Mouse (Mus musculus) midbrain, postnatal 0 days (tissue): ENCODE measurements at regions not wholly inside any gene's neighbourhood (a gene's known extent, or its start where the extent isn't known, plus 50 kb on each side); places are given as distances from the start of the nearest gene placed in this dataset.

Experiments used
- ATAC-seq: fragments of 200-750 bp; cut with Nextera tagmentation; 2 replicates; pipeline ENCODE4 v1.8.0; 2017; ENCODE audit warnings: moderate number of reproducible peaks, mild to moderate bottlenecking, moderate TSS enrichment, moderate library complexity; ENCODE audit not compliant: low FRiP score
- DNase-seq: peaks from one replicate; pipeline ENCODE4 v3.0.0-alpha.2; 2015; ENCODE audit warnings: low spot score
- H3K27ac ChIP-seq: fragments of 300-500 bp; sonication (generic); 2 replicates; pipeline ENCODE4 v1.5.1; 2014; ENCODE audit warnings: low read depth, mild to moderate bottlenecking, low read length, mixed read lengths
- H3K27me3 ChIP-seq: fragments of 300-500 bp; sonication (generic); 2 replicates; pipeline ENCODE4 v1.6.1; 2014; ENCODE audit warnings: low read length, control low read depth, mixed read lengths; ENCODE audit not compliant: insufficient read depth
- H3K36me3 ChIP-seq: fragments of 300-500 bp; sonication (generic); 2 replicates; pipeline ENCODE4 v1.6.1; 2014; ENCODE audit warnings: low read length, control low read depth, mixed read lengths; ENCODE audit not compliant: insufficient read depth
- H3K4me1 ChIP-seq: fragments of 300-500 bp; sonication (generic); 2 replicates; pipeline ENCODE4 v1.6.1; 2014; ENCODE audit warnings: mild to moderate bottlenecking, control low read depth, antibody characterized with exemption, low read length, mixed read lengths; ENCODE audit not compliant: insufficient read depth
- H3K4me2 ChIP-seq: fragments of 300-500 bp; sonication (generic); 2 replicates; pipeline ENCODE4 v1.6.1; 2014; ENCODE audit warnings: low read depth, mild to moderate bottlenecking, low read length, mixed read lengths; ENCODE audit not compliant: poor library complexity, severe bottlenecking
- H3K4me3 ChIP-seq: fragments of 300-500 bp; sonication (generic); 2 replicates; pipeline ENCODE4 v1.5.1; 2014; ENCODE audit warnings: low read depth, mild to moderate bottlenecking, low read length, moderate library complexity
- H3K9ac ChIP-seq: fragments of 300-500 bp; sonication (generic); replicated peaks from 2 replicates; pipeline ENCODE4 v1.6.1; 2014; ENCODE audit warnings: mild to moderate bottlenecking, low read length, moderate library complexity, mixed read lengths; ENCODE audit not compliant: poor library complexity, severe bottlenecking
- H3K9me3 ChIP-seq: fragments of 300-500 bp; sonication (generic); 2 replicates; pipeline ENCODE4 v1.6.1; 2016; ENCODE audit warnings: low read length, control low read depth
- CTCF ChIP-seq: IDR thresholded peaks from 2 replicates; pipeline ENCODE4 v1.5.1; 2016; ENCODE audit warnings: antibody characterized with exemption, mild to moderate bottlenecking
- WGBS: fragments of 180-500 bp; shearing (Covaris S2); extraction: QIAGEN DNeasy Blood & Tissue Kit; methylation state at CpG from one replicate; pipeline ENCODE4 v1.1.7; 2014; 5-methylcytosine and 5-hydroxymethylcytosine counted together

GRCm38 (mm10) chr13:59251252-59252006, 333.6 kb downstream of the Agtpbp1 start:
- no peak for TF ChIP-seq CTCF
- DNase-seq (peak; percentile 80), ATAC-seq (peak; percentile 78)
- Histone ChIP-seq H3K4me1 (peaks cover 12% of the 10 kb centered on the region), H3K9ac (no peak overlapping the region; the same call in 1 of the 2 replicates), H3K27ac (peak overlapping the region; percentile 83), H3K27me3 (no peaks in the 10 kb centered on the region), H3K4me3 (no peak overlapping the region), H3K36me3 (no peaks in the 10 kb centered on the region), H3K9me3 (no peaks in the 10 kb centered on the region), H3K4me2 (no peak overlapping the region)
- 40% methylated on average over 12 of the region's 12 CpGs for WGBS

- DNase-seq (no peak), ATAC-seq (no peak)
- peaks cover 12% of the 10 kb centered on the region for H3K4me1 ChIP-seq
- no peak overlapping the region for H3K27ac ChIP-seq
- 70% methylated on average over 9 of the region's 9 CpGs for WGBS
- no peaks in the 10 kb centered on the region for H3K9me3 ChIP-seq
- H3K27me3 ChIP-seq, result no peaks in the 10 kb centered on the region
- TF ChIP-seq CTCF, result no peak
- H3K36me3 ChIP-seq, result no peaks in the 10 kb centered on the region
- no peak overlapping the region for H3K4me3 ChIP-seq
- no peak overlapping the region for H3K9ac ChIP-seq
- no peak overlapping the region for H3K4me2 ChIP-seq
Observed at GRCm38 (mm10) chr13:59248411-59248810, 336.6 kb downstream of the Agtpbp1 start.

- TF ChIP-seq CTCF, result no peak
- Histone ChIP-seq H3K9me3 (no peaks in the 10 kb centered on the region), H3K4me1 (peaks cover 10% of the 10 kb centered on the region), H3K4me3 (no peak overlapping the region), H3K4me2 (no peak overlapping the region), H3K27ac (no peak overlapping the region), H3K27me3 (no peaks in the 10 kb centered on the region), H3K36me3 (no peaks in the 10 kb centered on the region), H3K9ac (no peak overlapping the region)
- DNase-seq (no peak), ATAC-seq (no peak)
- WGBS, result 85% methylated on average over 7 of the region's 7 CpGs
Observed at GRCm38 (mm10) chr13:59246984-59247537, 338.0 kb downstream of the Agtpbp1 start.

GRCm38 (mm10) chr13:59246070-59246469, 339.0 kb downstream of the Agtpbp1 start:
- H3K27me3 ChIP-seq, result no peaks in the 10 kb centered on the region
- H3K4me3 ChIP-seq, result no peak overlapping the region
- H3K27ac ChIP-seq, result no peak overlapping the region
- no peak overlapping the region for H3K9ac ChIP-seq
- H3K4me2 ChIP-seq, result no peak overlapping the region
- ATAC-seq (no peak), DNase-seq (no peak)
- no peaks in the 10 kb centered on the region for H3K36me3 ChIP-seq
- WGBS, result 73% methylated on average over 6 of the region's 6 CpGs
- H3K9me3 ChIP-seq, result no peaks in the 10 kb centered on the region
- TF ChIP-seq CTCF, result no peak
- peaks cover under 1% of the 10 kb centered on the region for H3K4me1 ChIP-seq

GRCm38 (mm10) chr13:59244622-59245021, 340.4 kb downstream of the Agtpbp1 start:
- Histone ChIP-seq H3K27ac (no peak overlapping the region), H3K4me3 (no peak overlapping the region), H3K4me2 (no peak overlapping the region), H3K9me3 (no peaks in the 10 kb centered on the region), H3K36me3 (no peaks in the 10 kb centered on the region), H3K9ac (no peak overlapping the region), H3K27me3 (no peaks in the 10 kb centered on the region), H3K4me1 (no peaks in the 10 kb centered on the region; the same call in 1 of the 2 replicates)
- ATAC-seq, result no peak
- no peak for DNase-seq
- no peak for TF ChIP-seq CTCF
- WGBS, result 100% methylated on average over 1 of the region's 1 CpGs

GRCm38 (mm10) chr13:59242671-59243070, 342.4 kb downstream of the Agtpbp1 start:
- H3K4me2 ChIP-seq, result no peak overlapping the region
- TF ChIP-seq CTCF, result no peak
- 79% methylated on average over 4 of the region's 4 CpGs for WGBS
- no peak overlapping the region for H3K27ac ChIP-seq
- H3K4me3 ChIP-seq, result no peak overlapping the region
- no peaks in the 10 kb centered on the region for H3K4me1 ChIP-seq
- H3K9ac ChIP-seq, result no peak overlapping the region
- no peaks in the 10 kb centered on the region for H3K9me3 ChIP-seq
- H3K27me3 ChIP-seq, result no peaks in the 10 kb centered on the region
- DNase-seq (no peak), ATAC-seq (no peak)
- no peaks in the 10 kb centered on the region for H3K36me3 ChIP-seq
